Mouse (Mus musculus) heart, postnatal 4 days (tissue): ENCODE measurements around the gene Prdx5. TPM values are rescaled to one million over a fixed set of nuclear protein-coding genes. Genes with fewer than 3 reads are reported as not detected.
"Not testable (repeated sequence)": the region's sequence is repeated elsewhere in the genome, so short reads cannot be mapped to it uniquely, and the experiment has no call there.

Source experiments
- DNase-seq: peaks from one replicate; pipeline ENCODE4 v3.0.0; 2021
- total RNA-seq, 2 experiments: library from RNA; stranded (reverse); gene quantifications; 2 replicates each; pipeline ENCODE4 v1.2.3; 2021

The Prdx5 gene
- total RNA-seq, 2 experiments from 2014 or later = 309 to 336 TPM

DNA sequence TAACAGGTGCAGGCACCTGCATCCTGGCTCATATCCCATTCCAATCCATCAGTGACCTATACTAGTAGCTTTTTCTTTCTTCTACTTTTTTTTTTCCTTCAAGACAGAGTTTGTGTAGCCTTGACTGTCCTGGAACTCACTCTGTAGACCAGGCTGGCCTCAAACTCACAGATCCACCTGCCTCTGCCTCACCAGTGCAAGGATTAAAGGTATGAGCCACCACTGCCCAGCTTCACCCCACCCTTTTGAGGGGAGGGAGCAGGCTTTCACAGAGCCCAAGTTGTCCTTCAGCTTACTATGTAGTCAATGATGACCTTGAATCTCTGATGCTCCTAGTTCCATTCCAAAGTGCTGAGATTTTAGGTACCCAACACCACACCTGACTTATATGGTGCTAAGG is 9.5 kb upstream of the Prdx5 start:
- DNase-seq = no peak

DNA sequence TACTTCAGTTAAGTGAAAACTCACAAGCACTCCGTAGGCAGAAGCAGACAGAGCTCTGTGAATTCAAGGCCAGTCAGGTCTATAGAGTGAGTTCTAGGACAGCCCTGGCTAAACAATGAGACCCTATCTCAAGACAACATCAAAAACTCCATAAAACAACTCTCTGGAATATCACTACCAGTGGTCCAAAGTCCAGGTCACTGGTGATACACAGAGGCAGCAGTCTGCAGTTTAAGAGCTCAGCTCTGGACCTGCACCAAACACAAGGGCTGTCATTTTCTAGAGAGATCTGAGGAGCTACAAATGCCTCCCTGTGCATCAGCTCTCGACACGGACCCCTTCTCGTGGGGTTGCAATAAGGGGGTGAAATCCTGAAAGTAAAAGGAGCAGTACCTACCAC is 8.4 kb upstream of the Prdx5 start:
- DNase-seq = no peak

DNA sequence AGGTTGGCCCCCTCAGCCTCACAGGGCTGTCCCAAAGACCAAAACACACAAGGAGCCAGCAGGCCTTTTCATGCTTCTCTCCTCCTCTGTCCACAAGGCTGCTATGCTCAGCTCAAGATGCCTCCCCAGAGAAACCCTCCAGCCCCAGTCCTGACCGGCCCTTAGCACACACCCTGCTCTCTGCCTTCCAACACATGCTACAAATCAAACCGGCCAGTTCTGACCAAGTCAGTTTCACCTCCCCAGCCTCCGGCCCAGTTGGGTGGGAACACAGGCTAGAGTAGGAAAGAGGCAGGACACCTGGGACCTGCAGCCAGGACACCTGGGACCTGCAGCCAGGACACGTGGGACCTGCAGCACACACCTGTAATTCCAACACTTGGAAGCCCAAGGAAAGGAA is 6.6 kb upstream of the Prdx5 start:
- no peak for DNase-seq

DNA sequence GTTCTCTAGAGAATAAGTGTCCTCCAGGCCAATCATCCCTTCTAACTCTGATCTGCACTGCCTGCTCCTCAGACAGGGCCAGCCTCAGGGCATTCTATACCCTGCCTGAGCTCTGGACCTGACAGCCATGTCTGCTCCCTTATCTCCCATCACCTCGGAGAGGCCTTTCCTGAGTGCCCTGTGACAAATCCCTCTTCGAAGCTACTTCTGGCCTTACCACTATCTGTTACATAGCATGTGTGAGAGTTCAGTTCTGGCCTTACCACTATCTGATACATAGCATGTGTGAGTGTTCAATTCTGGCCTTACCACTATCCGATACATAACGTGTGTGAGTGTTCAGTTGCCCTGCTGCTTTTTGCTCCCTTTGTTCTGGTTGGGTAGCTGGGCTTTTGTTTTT is 5.4 kb upstream of the Prdx5 start:
- DNase-seq = no peak

DNA sequence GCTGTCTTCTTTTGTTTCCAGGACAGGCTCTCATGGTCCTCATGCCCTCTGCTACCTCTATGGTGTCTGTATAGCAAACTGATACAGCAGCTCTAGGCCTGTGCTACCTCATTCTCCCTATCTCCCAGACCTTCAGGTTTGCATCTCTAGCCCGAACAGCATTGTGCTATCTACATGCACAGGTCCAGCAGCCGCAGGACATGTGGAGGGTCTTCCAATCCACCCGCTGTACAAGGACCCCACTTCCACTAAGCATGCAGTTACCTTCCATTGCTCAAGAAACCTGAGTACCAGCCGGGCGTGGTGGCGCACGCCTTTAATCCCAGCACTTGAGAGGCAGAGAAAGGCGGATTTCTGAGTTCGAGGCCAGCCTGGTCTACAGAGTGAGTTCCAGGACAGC is 4.6 kb upstream of the Prdx5 start:
- no peak for DNase-seq

DNA sequence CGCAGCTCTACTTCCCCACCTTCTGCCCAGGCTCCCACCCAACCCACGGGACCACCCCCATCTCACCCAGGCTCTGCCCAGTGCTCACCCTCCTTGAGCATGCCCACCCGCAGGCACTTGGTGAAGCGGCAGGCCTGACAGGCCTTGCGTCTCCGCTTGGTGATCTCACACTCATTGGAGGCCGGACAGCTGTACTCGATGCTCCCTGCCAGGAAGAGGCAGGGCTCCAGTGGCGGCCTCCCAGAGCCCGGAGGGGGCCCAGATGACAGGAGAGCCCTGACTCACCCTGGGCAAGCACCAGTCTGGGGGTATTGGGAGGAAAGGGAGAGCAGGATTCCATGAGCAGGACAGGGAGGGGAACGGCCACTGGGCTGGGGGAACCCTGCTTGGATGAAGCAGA is 4.1 kb upstream of the Prdx5 start:
- peak; percentile 57 for DNase-seq

DNA sequence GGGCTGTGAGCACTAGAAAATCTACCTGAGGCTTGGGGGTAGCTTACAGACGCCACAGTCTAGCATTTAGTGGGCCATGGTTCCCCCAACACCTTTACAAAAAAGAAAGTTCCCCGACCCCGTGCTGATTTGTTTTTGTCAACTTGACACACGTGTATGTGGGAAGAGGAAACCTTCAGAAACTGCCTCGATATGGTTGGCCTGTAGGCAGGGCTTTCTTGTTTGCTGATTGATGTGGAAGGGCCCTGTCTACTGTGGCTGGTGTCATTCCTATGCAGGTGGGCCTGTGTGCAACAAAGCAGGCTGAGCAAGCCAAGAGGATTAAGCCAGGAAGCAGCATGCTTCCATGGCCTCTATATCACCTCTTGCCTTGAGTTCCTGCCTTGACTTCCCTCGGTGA is 3.1 kb upstream of the Prdx5 start:
- no peak for DNase-seq

DNA sequence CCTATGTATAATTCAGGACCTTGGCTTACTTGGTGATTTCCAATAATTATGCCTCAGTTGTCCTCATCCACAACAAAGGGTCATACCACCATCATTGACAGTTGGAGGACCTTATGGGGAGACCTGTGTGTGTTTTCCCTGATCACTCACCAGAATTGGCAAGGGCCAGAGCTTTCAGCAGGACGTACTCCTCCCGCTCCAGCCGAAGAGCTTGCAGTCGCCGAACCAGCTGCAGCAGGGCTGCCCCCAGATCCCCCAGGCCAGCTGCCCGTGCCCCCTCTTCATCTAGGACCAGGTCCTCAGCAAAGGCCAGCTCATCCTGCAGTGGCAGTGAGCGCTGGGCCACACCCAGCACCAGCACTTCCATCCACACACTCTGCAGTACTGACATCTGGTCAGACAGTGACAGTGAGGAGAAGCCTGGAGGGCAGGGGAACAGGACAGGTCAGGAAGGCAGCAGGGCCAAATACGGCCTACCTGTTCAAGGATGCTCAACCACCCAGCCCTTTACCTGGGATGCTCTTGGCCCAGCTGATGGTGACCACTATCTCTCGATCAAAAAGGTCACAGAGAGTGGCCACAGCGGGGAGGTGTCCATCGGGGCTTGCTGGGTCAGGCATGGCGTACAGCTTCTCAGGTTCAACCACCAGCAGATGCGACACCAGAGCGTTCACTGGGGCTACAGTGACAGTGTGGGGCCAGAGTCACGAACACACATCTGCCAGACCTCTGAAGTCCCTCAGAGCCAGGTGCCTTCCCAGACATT is 2.5 kb upstream of the Prdx5 start:
- DNase-seq = no peak

DNA sequence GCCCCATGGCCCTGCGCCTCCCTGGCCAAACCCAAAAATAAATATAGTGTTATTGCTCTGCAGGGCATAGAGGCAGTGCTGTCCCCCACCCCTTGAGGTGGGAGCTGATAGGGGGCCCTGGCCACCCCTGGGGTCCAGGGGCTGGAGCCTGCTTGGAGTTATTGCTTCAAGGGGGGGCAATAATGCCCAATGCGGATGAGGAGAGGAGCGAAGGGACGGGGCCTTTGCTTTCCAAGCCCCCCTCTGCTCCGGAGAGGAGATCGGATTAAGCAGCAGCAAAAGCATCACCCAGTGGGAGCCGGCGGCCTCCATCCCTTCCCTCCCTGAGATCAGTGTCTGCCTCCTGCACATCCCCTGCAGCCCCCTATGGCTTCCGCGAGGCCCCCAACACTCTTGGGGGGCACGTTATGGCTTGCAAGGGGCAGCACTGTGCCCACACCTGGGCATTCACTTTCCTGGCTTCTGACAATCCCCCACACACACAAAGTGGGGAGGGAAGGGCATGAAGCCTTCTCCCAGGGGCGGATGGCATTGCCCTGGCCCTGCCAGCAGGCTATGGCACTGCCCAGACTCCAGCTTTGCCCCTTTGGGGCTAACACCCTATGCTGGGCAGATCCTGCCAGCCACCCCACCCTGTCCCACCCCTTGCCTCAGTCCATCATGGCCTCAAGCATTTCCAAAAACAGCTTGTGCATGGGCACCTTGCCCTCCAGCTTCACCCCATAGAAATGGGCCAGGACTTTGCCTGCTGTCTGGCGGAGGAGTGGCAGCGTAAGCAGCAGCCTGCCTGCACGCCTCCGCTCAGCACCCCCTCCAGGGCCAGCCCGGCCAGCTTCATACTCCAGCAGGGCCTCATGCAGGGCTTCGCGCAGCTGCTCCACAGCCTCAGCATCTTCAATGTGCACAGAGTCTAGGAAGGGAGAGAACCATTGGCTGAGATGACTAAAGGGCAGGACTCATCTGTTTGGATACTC is 1.5 kb upstream of the Prdx5 start:
- no peak for DNase-seq

DNA sequence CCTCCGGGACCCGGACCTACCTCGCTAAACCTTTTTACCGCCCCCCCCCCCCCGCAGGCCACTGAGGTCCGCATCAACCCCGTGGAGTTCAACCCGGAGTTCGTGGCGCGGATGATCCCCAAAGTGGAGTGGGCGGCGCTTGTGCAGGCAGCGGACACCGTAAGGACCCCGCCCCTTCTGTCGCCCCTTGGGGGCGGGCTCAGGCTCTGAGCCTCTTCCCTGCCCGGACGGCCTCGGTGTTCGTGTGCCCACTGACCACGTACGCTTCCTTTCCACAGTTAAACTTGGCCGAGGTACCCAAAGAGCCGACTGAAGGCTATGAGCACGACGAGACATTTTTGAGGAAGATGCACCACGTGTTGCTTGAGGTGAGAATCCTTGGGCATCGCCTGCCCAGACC is 400 bp upstream of the Prdx5 start:
- DNase-seq = peak; percentile 62

DNA sequence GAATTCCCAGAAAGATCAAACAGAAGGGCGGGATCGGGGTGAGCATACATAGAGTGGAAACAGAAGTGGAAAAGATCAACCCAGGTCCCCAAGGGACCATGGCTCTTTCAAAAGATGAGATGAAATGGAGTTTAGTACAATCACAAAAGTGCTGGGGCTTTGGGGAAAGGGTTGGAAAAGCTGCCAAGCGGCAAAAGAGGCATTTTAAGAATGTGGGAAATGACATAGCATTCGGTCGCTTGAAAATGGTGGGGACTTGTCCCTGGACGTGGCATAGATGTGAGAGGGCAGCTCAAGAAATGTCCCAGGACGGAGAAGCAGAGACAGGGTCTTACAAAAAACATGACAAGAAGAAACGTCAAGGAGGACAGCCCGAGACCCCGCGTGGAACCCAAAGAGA is 885 bp downstream of the Prdx5 start:
- no peak for DNase-seq

DNA sequence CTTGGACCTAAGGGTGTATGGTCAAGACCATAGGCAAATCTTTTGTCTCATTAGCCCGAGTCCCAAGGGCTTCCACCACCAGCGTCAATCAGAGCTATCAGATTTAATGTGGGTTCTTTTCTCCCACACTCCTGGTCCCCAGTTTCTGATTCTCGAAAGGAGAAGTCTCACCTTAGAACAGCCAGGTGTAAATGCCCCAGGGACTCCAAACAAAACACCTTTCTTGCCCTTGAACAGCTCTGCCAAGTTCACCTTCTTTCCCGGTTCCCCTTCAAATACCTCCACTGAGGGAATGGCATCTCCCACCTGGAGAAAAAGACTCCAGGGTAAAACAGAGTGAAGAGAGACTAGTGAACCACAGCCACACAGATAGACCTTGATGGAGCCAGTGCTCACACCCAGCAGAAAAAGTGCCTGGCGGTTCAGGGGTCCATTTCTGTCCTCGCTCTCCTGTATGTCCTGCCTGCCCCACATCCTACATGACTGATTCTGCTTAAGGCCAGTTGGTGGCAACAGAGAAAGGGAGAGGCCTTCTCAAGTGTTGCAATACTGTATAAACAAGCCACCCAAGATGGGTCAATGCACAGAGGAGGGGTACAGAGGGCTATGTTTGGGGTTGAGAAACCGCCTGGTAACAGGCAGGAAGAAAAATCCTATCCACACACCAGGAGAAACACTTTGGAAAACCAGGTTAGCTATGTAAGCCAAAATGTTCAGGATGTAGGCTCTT is 1.9 kb downstream of the Prdx5 start:
- no peak for DNase-seq

DNA sequence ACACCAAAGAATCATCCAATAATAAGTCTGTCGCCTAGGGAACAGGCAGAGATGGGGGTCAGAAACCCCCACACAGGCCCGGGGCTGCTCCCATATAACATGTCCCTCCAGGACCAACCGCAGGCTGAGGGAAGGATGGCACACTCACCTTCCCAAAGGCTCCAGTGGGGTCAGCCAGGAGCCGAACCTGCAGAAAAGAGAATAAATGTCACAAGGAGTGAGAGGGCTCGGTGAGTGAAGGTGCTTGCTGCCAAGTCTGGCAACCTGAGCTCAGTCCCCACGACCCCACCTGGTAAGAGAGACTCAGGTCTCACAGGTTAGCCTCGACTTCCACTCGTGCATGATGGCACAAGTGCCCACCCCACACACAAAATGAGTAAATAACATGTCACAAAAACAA is 2.8 kb downstream of the Prdx5 start:
- no peak for DNase-seq

DNA sequence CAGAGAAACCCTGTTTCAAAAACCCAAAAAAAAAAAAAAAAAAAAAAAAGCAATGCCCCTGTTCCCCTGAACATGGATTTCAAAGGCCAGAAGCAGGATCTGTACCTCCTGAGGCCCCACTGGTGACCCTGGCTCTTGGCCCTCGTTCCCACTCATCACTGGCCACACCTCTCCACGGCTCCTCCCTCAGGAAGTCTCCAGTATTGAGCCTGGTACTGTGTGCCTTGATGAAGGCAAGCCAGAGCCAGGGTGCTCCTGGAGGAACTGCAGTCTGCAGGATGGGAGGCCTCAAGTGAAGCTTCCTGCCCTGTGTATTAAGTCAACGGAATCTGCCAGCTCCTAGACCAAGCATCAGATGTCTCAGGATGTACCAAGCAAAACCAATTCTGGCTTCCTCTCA is 3.7 kb downstream of the Prdx5 start:
- no peak for DNase-seq

DNA sequence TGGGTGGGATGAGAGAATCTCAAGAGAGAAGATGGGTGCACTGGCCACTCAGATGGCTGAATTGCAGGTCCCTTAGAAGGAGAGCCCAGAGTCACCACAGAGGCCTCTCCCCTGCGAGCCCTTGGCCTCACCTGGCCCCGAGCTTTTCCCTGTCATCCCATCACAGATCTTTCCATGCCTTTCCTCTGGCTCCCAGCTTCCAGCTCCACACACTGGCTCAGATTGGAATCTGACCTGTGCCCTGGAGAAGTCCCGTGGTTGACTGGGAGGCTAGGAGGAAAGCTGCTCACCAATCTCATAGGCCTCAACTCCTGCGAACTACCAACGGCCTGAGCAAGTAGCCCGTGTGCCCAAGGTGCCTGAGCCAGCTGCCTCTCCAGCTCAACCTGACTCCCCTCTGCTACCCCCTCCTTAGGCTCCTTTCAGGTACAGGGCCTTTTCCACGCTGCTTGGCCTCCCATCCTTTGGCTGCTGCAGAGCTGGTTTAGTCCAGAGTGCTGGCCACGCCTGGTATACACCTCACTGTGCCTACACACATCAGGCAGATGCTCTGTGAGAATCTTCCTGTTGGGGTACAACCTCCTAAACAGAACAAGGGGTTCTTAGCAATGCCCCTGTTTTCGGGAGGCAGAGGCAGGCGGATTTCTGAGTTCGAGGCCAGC is 4.3 kb downstream of the Prdx5 start:
- no peak for DNase-seq

DNA sequence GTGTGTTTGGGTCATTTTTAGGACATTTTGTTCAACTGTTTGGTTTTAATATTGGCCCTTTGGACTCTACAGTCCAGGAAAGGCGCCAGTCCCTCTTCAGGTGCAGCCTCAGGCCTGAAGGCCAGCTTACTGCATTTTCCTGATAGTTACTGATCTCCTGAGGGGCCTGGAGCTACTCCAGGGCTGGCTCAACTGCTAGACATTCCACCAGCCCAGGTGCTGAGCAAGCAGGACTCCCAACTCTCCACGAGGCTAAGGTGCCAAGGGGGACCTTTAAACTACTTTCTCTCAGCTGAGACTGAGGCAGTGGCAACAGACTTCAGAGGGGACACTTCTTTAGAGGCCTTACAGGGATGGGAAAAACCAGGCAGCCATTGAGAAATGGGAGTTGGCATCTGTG is 5.1 kb downstream of the Prdx5 start:
- no peak for DNase-seq

DNA sequence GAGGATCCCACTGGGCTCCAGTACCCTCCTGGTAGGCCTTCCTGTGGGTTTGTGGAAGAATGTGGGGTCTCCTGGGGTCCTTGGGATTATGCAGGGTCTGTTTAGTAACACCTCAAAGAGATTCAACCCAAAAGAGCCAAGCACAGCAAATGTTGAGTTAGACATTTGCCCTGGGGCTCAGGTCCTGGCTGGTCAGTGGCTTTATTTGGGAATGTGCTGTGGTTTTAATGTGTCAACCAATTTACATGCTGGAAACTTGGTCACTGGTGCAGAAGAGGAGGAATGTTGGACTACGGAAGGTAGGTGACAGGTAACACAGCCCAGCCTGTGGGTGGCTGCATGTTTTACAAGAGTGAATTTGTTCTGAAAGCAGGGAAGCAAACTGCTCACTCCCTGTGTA is 6.9 kb downstream of the Prdx5 start:
- DNase-seq = no peak

DNA sequence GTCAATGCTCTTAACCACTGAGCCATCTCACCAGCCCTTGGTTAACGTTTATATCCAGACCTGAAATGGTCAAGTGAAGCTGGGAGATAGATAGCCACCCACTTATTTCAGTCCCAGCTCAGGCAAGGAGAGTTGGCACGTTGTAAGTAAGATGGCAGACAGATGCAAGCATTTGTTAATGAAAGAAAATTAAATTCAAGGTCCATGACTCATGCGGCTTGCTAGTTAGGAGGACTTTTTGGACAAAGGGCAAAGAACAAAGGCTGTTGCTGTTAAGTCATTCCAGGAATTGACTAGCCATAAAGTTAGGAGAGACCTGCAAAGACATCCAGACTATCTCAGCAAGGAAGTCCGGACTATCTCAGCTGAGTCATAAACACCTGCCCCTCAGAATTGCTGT is 10.3 kb downstream of the Prdx5 start:
- DNase-seq = no peak

DNA sequence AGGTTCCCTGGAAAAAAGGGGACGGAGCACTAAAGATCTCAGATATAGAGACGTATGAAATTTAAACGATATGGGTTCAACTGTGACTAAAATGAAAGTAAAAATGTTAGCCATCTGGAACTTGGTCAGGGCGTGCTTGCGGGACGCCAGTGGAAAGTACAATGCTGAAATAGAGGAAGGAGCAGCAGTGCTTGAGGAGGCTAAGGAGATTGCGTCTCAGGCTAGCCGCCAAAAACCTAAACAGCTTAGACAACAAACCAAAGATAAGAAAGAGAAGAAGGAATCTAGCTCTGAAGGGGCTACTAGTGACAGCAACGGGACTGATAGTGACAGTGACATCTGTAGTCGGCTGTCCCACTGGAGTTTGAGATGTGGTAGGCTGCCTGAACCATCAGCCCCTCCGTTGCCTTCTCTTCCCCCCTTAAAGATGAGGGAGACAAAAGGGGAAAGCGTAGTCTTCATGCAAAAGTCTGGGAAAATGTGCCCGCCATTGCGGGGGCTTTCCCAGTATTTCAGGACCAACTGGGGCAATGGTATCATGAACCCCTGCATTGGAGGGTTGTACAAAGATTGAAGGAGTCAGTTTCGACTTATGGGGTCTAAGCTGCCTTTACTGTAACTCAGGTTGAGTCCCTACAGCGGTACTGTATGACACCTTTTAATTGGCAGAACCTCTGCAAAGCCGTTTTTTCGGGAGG is 14.1 kb downstream of the Prdx5 start:
- not testable (repeated sequence) for DNase-seq

DNA sequence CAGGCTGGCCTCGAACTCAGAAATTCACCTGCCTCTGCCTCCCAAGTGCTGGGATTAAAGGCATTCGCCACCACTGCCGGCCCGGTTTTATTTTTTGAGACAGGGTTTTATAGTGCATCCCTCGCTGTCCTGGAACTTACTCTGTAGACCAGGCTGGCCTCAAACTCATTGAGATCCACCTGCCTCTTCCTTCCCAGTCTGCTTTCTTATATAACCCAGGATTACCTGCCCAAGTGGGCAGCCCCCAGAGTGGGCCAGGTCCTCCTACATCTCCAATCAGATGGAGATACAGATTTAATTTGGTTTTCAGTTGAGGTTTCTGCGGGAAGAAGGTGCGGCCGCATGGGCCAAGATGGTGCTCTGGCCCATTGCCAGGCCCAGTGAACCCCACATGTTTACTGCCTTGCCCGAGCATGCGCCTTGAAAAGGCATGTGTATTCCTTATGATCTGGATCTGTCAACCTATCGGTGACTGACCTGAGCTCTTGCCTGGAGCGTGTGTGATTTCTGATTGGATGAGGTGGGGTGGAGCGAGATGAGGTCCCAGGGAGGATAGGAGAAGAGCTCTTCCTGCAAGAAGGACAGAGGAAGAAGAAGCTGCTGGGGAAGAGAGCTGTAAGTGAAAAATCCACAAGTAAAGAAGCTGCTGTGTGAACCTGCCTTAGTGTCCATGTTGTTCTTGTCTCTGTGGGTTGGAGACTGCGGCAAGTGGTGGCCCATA is 16.0 kb downstream of the Prdx5 start:
- no peak for DNase-seq

DNA sequence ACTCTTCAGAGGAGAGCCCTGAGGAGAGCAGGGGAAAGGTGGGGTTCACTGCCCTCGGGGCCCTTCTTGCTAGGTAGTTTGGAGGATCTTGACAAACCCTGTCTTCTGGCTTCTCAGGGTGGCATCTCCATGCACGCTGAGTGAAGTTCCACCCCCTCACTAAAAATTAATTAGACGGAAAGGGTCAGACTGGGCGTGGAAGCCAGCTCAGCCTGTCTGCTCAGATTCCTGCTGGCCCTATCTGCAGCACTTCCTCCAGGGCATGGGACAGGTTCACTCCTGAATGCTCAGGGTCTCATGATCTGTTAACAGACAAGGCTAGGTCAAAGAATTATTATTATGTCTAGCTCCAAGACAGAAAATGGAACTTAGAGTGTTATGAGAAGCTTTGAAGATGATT is 17.4 kb downstream of the Prdx5 start:
- no peak for DNase-seq
